Mouse (Mus musculus) lung, embryonic 16.5 days (tissue): ENCODE data around the gene Negr1. TPM values are rescaled to one million over a fixed set of nuclear protein-coding genes. Genes with fewer than 3 reads are reported as not detected.

Source experiments
- ATAC-seq: fragments of 200-750 bp; cut with Nextera tagmentation; 2 replicates; pipeline ENCODE4 v1.8.0; 2017; ENCODE audit warnings: low read depth, mild to moderate bottlenecking, moderate library complexity
- H3K27ac ChIP-seq: fragments of 300-500 bp; sonication (generic); 2 replicates; pipeline ENCODE4 v1.5.1; 2014; ENCODE audit warnings: mild to moderate bottlenecking, control low read depth, low read length
- H3K27me3 ChIP-seq: fragments of 300-500 bp; sonication (generic); 2 replicates; pipeline ENCODE4 v1.6.1; 2014; ENCODE audit warnings: low read depth, low read length, mixed read lengths; ENCODE audit not compliant: control insufficient read depth, insufficient read depth
- H3K36me3 ChIP-seq: fragments of 300-500 bp; sonication (generic); 2 replicates; pipeline ENCODE4 v1.6.1; 2014; ENCODE audit warnings: low read length; ENCODE audit not compliant: control insufficient read depth, insufficient read depth
- H3K4me1 ChIP-seq: fragments of 300-500 bp; sonication (generic); replicated peaks from 2 replicates; pipeline ENCODE4 v1.6.1; 2014; ENCODE audit warnings: low read length, mixed read lengths; ENCODE audit not compliant: control insufficient read depth, insufficient read depth
- H3K4me2 ChIP-seq: fragments of 300-500 bp; sonication (generic); 2 replicates; pipeline ENCODE4 v1.6.1; 2014; ENCODE audit warnings: low read depth, low read length, control low read depth
- H3K4me3 ChIP-seq: fragments of 300-500 bp; sonication (generic); 2 replicates; pipeline ENCODE4 v1.5.1; 2014; ENCODE audit warnings: mild to moderate bottlenecking, low read length, control low read depth
- H3K9ac ChIP-seq: fragments of 300-500 bp; sonication (generic); 2 replicates; pipeline ENCODE4 v1.6.1; 2014; ENCODE audit warnings: low read length, control low read depth
- H3K9me3 ChIP-seq: fragments of 300-500 bp; sonication (generic); 2 replicates; pipeline ENCODE4 v1.6.1; 2016; ENCODE audit warnings: low read length; ENCODE audit not compliant: control insufficient read depth
- WGBS: fragments of 180-500 bp; shearing (Covaris S2); extraction: QIAGEN DNeasy Blood & Tissue Kit; methylation state at CpG from one replicate; pipeline ENCODE4 v1.1.7; 2014; 5-methylcytosine and 5-hydroxymethylcytosine counted together
- polyA plus RNA-seq: library from polyadenylated mRNA; unstranded; fragments of >200 nt; fragmentation: Nextera tagmentation; extraction: Ambion mirVana; gene quantifications from 2 replicates; pipeline ENCODE4 v1.2.1, GENCODE M21; 2015

Gene Negr1
- polyA plus RNA-seq, 1 experiment from 2014 or later = 7.0 TPM

GRCm38 (mm10) chr3:157224920-157225319 is 663.3 kb downstream of the Negr1 start:
- no peaks in the 10 kb centered on the region for H3K36me3 ChIP-seq
- H3K9me3 ChIP-seq = no peaks in the 10 kb centered on the region
- WGBS = 64% methylated on average over 4 of the region's 4 CpGs
- H3K27ac ChIP-seq = no peak overlapping the region
- no peak overlapping the region for H3K4me3 ChIP-seq
- H3K4me1 ChIP-seq = no peaks in the 10 kb centered on the region
- no peaks in the 10 kb centered on the region for H3K27me3 ChIP-seq
- no peak overlapping the region for H3K9ac ChIP-seq
- no peak for ATAC-seq
- no peak overlapping the region for H3K4me2 ChIP-seq

- H3K27ac ChIP-seq = no peak overlapping the region
- peak; percentile 56; the same call in 1 of the 2 replicates for ATAC-seq
- no peak overlapping the region for H3K4me2 ChIP-seq
- H3K27me3 ChIP-seq = no peaks in the 10 kb centered on the region
- no peaks in the 10 kb centered on the region for H3K4me1 ChIP-seq
- no peaks in the 10 kb centered on the region for H3K36me3 ChIP-seq
- no peak overlapping the region for H3K4me3 ChIP-seq
- no peak overlapping the region for H3K9ac ChIP-seq
- H3K9me3 ChIP-seq = no peaks in the 10 kb centered on the region
- WGBS = 21% methylated on average over 5 of the region's 5 CpGs
These were observed 671.1 kb downstream of the Negr1 start for GRCm38 (mm10) chr3:157232723-157233122.

GRCm38 (mm10) chr3:157240240-157240639 is 678.6 kb downstream of the Negr1 start:
- Histone ChIP-seq H3K4me2 (no peak overlapping the region), H3K4me3 (no peak overlapping the region), H3K27ac (no peak overlapping the region), H3K36me3 (no peaks in the 10 kb centered on the region), H3K9me3 (no peaks in the 10 kb centered on the region), H3K27me3 (no peaks in the 10 kb centered on the region), H3K9ac (no peak overlapping the region), H3K4me1 (no peaks in the 10 kb centered on the region)
- ATAC-seq = no peak
- WGBS = 67% methylated on average over 1 of the region's 1 CpGs

GRCm38 (mm10) chr3:157255446-157255845 is 693.9 kb downstream of the Negr1 start:
- no peak overlapping the region for H3K4me3 ChIP-seq
- H3K4me2 ChIP-seq = no peak overlapping the region
- no peaks in the 10 kb centered on the region for H3K4me1 ChIP-seq
- H3K9me3 ChIP-seq = no peaks in the 10 kb centered on the region
- H3K9ac ChIP-seq = no peak overlapping the region
- no peak overlapping the region for H3K27ac ChIP-seq
- H3K27me3 ChIP-seq = no peaks in the 10 kb centered on the region
- no peaks in the 10 kb centered on the region for H3K36me3 ChIP-seq
- ATAC-seq = no peak
- 38% methylated on average over 1 of the region's 1 CpGs for WGBS

- Histone ChIP-seq H3K27ac (no peak overlapping the region), H3K4me2 (no peak overlapping the region), H3K9me3 (no peaks in the 10 kb centered on the region), H3K27me3 (no peaks in the 10 kb centered on the region), H3K36me3 (no peaks in the 10 kb centered on the region), H3K9ac (no peak overlapping the region), H3K4me1 (no peaks in the 10 kb centered on the region), H3K4me3 (no peak overlapping the region)
- 32% methylated on average over 3 of the region's 3 CpGs for WGBS
- ATAC-seq = no peak
These were observed 694.3 kb downstream of the Negr1 start for GRCm38 (mm10) chr3:157255863-157256262.

GRCm38 (mm10) chr3:157268742-157269141 is 707.1 kb downstream of the Negr1 start:
- H3K4me2 ChIP-seq = no peak overlapping the region
- no peaks in the 10 kb centered on the region for H3K4me1 ChIP-seq
- ATAC-seq = no peak
- no peaks in the 10 kb centered on the region for H3K27me3 ChIP-seq
- H3K9ac ChIP-seq = no peak overlapping the region
- no peaks in the 10 kb centered on the region for H3K36me3 ChIP-seq
- H3K27ac ChIP-seq = no peak overlapping the region
- WGBS = 60% methylated on average over 4 of the region's 4 CpGs
- H3K9me3 ChIP-seq = no peaks in the 10 kb centered on the region
- H3K4me3 ChIP-seq = no peak overlapping the region

- ATAC-seq = no peak
- H3K36me3 ChIP-seq = no peaks in the 10 kb centered on the region
- no peaks in the 10 kb centered on the region for H3K9me3 ChIP-seq
These were observed 710.8 kb downstream of the Negr1 start for GRCm38 (mm10) chr3:157272379-157272778.

GRCm38 (mm10) chr3:157274143-157274542 is 712.5 kb downstream of the Negr1 start:
- 82% methylated on average over 1 of the region's 1 CpGs for WGBS
- ATAC-seq = no peak
- Histone ChIP-seq H3K9me3 (no peaks in the 10 kb centered on the region), H3K36me3 (no peaks in the 10 kb centered on the region), H3K4me3 (no peak overlapping the region), H3K27ac (no peak overlapping the region), H3K4me2 (no peak overlapping the region), H3K9ac (no peak overlapping the region), H3K27me3 (no peaks in the 10 kb centered on the region), H3K4me1 (no peaks in the 10 kb centered on the region)

More at GRCm38 (mm10) chr3:157272379-157272778, 710.8 kb downstream of the Negr1 start:
- Histone ChIP-seq H3K27me3 (no peaks in the 10 kb centered on the region), H3K4me3 (no peak overlapping the region), H3K4me2 (no peak overlapping the region), H3K9ac (no peak overlapping the region), H3K4me1 (no peaks in the 10 kb centered on the region), H3K27ac (no peak overlapping the region)

- Histone ChIP-seq H3K9me3 (no peaks in the 10 kb centered on the region), H3K4me1 (no peaks in the 10 kb centered on the region), H3K4me3 (no peak overlapping the region), H3K27me3 (no peaks in the 10 kb centered on the region), H3K9ac (no peak overlapping the region), H3K4me2 (no peak overlapping the region), H3K27ac (no peak overlapping the region), H3K36me3 (no peaks in the 10 kb centered on the region)
- ATAC-seq = no peak
These were observed 718.1 kb downstream of the Negr1 start for GRCm38 (mm10) chr3:157279717-157280116.

GRCm38 (mm10) chr3:157281259-157281658 is 719.7 kb downstream of the Negr1 start:
- no peak for ATAC-seq
- Histone ChIP-seq H3K4me2 (no peak overlapping the region), H3K27ac (no peak overlapping the region), H3K4me3 (no peak overlapping the region), H3K36me3 (no peaks in the 10 kb centered on the region), H3K9me3 (no peaks in the 10 kb centered on the region), H3K9ac (no peak overlapping the region), H3K27me3 (no peaks in the 10 kb centered on the region), H3K4me1 (no peaks in the 10 kb centered on the region)
